Mouse (Mus musculus): ENCODE measurements around the gene Hras. TPM values are rescaled to one million over a fixed set of nuclear protein-coding genes. Genes with fewer than 3 reads are reported as not detected.
A peak's percentile ranks its signal among the peaks of the same experiment; 100 is the strongest.

Hras gene
- polyA plus RNA-seq, 1 experiment = 91.5 TPM

DNA sequence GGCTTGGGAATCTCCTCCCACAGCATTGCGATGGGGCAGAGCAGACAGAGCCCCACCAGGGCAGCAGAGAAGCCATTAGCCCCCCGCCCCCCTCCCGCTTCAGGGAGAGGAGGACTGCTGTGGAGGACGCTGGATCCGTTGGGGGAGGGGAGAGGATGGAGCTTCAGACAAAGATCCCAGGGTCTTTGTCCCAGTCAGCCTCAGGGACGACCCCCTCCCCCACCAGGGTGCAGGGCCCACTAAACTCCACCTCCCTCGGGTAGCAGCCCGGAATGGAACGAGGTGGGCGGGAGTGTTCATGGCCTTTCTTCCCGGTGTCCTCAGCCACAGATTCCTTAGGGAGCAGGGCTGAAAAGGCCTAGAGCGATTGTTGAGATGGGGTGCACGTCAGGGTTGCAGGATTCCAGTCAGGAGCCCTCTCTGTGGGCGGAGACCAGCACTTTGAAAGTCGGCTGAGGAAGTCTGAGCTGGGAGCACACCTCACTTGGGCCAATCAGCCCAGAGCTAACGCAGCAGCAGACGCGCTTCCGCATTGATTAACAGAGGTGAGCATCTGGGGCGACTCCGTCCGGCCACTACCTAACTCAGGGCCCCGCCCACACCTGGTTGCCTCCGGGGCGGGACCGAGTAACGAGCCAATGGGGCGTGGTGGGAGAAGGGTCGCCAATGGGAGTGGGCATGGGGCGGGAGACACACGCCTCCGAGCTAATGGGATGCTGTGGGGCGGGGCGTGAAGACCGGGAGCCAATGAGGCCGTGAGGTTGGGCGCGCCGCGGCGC, 21.5 kb upstream of the Hras start, which contains the start of gene Rassf7:
TSS of gene Rassf7 (plus strand) at position 760 of the 779 bp plus-strand sequence.
- 2% methylated on average over 41 of the region's 41 CpGs for WGBS
- DNase-seq = peak; percentile 95
- Histone ChIP-seq H3K4me3 (replicated peaks; ENCODE audit: extremely low read depth, low read depth, low read length) (peak within 1 kb of the TSS; percentile 81), H3K4me1 (ENCODE audit: control insufficient read depth, insufficient read depth, low read length) (0 out of 2 replicates have a peak, but pooled peaks cover 7% of the 10 kb centered on the region)
- TF ChIP-seq POLR2A (IDR thresholded peaks at IDR 0.05; ENCODE audit: borderline replicate concordance, extremely low read depth, low read depth, low read length) (peak; percentile 26; the same call in 1 of the 2 replicates), CTCF (IDR thresholded peaks at IDR 0.05; ENCODE audit: insufficient read depth, low read length) (no peak)

DNA sequence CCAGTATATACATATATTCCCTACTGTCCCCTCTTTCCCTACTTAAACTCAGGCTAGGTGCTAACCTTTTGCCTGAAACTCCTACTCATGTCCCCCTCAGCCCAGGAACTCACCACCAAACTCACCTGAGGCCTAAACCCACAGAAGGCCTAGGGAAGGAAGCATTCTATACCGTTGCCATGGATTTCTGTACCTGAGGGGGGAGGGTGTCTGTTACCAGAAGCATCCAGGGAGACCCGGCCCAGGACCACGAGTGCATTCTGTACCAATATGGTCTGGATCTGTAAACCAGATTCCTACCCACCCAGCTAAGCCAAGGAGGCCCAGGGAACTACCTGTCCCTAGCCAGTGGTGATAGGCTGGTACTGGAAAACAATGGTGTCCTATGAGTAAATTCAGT, 20.5 kb upstream of the Hras start:
- 0 out of 2 replicates have a peak, but pooled peaks cover 7% of the 10 kb centered on the region for H3K4me1 ChIP-seq (ENCODE audit: control insufficient read depth, insufficient read depth, low read length)
- 73% methylated on average over 3 of the region's 3 CpGs for WGBS

GRCm38 (mm10) chr7:141213605-141214235, 19.9 kb upstream of the Hras start, which contains the start of gene Lmntd2:
TSS of gene Lmntd2 (minus strand) at chr7:141214080.
- WGBS = 93% methylated on average over 11 of the region's 11 CpGs
- Histone ChIP-seq H3K4me3 (replicated peaks; ENCODE audit: extremely low read depth, low read depth, low read length) (no peak within 1 kb of the TSS), H3K4me1 (ENCODE audit: control insufficient read depth, insufficient read depth, low read length) (0 out of 2 replicates have a peak, but pooled peaks cover 7% of the 10 kb centered on the region)
- DNase-seq = no peak
- TF ChIP-seq POLR2A (IDR thresholded peaks at IDR 0.05; ENCODE audit: borderline replicate concordance, extremely low read depth, low read depth, low read length) (no peak), CTCF (IDR thresholded peaks at IDR 0.05; ENCODE audit: insufficient read depth, low read length) (no peak)

More for the DNA sequence above, 20.5 kb upstream of the Hras start:
- TF ChIP-seq POLR2A (IDR thresholded peaks at IDR 0.05; ENCODE audit: borderline replicate concordance, extremely low read depth, low read depth, low read length) = no peak
- TF ChIP-seq CTCF (IDR thresholded peaks at IDR 0.05; ENCODE audit: insufficient read depth, low read length) = no peak
- no peak for DNase-seq
- H3K4me3 ChIP-seq (replicated peaks; ENCODE audit: extremely low read depth, low read depth, low read length) = no peak overlapping the region

GRCm38 (mm10) chr7:141213133-141213532, 19.3 kb upstream of the Hras start:
- Histone ChIP-seq H3K4me1 (ENCODE audit: control insufficient read depth, insufficient read depth, low read length) (0 out of 2 replicates have a peak, but pooled peaks cover 7% of the 10 kb centered on the region), H3K4me3 (replicated peaks; ENCODE audit: extremely low read depth, low read depth, low read length) (no peak overlapping the region)
- no peak for TF ChIP-seq POLR2A (IDR thresholded peaks at IDR 0.05; ENCODE audit: borderline replicate concordance, extremely low read depth, low read depth, low read length)
- no peak for TF ChIP-seq CTCF (IDR thresholded peaks at IDR 0.05; ENCODE audit: insufficient read depth, low read length)
- no peak for DNase-seq
- WGBS = 89% methylated on average over 3 of the region's 3 CpGs

GRCm38 (mm10) chr7:141210606-141211131, 16.9 kb upstream of the Hras start:
- no peaks in the 10 kb centered on the region for H3K4me1 ChIP-seq (ENCODE audit: control insufficient read depth, insufficient read depth, low read length)
- WGBS = 86% methylated on average over 14 of the region's 14 CpGs
- DNase-seq = no peak
- TF ChIP-seq POLR2A (IDR thresholded peaks at IDR 0.05; ENCODE audit: borderline replicate concordance, extremely low read depth, low read depth, low read length) = no peak
- TF ChIP-seq CTCF (IDR thresholded peaks at IDR 0.05; ENCODE audit: insufficient read depth, low read length) = no peak
- H3K4me3 ChIP-seq (replicated peaks; ENCODE audit: extremely low read depth, low read depth, low read length) = no peak overlapping the region

DNA sequence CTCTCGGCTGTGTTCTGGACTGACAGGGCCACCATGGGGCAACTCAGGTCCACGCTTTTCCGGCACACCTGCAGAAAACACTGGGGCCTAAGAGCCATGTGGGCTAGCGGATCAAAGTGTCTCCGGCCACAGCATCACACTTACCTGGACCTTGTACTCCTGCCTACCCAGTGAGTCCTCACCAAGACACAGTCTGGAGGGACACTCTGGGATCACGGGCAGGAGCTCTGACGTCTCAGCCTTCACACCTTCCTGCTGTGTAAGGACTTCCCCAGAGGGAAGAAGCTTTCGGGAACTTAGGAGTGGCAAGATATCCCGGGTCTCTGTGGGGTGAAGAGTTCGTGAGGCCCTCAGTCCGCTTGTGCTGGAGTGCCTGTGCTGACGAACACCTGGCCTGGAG, 16.3 kb upstream of the Hras start:
- WGBS = 65% methylated on average over 12 of the region's 12 CpGs
- DNase-seq = no peak
- TF ChIP-seq CTCF (IDR thresholded peaks at IDR 0.05; ENCODE audit: insufficient read depth, low read length) (no peak), POLR2A (IDR thresholded peaks at IDR 0.05; ENCODE audit: borderline replicate concordance, extremely low read depth, low read depth, low read length) (no peak)
- Histone ChIP-seq H3K4me3 (replicated peaks; ENCODE audit: extremely low read depth, low read depth, low read length) (no peak overlapping the region), H3K4me1 (ENCODE audit: control insufficient read depth, insufficient read depth, low read length) (no peaks in the 10 kb centered on the region)

GRCm38 (mm10) chr7:141209526-141209925, 15.7 kb upstream of the Hras start:
- Histone ChIP-seq H3K4me1 (ENCODE audit: control insufficient read depth, insufficient read depth, low read length) (no peaks in the 10 kb centered on the region), H3K4me3 (replicated peaks; ENCODE audit: extremely low read depth, low read depth, low read length) (no peak overlapping the region)
- DNase-seq = no peak
- WGBS = 70% methylated on average over 3 of the region's 3 CpGs
- no peak for TF ChIP-seq CTCF (IDR thresholded peaks at IDR 0.05; ENCODE audit: insufficient read depth, low read length)
- no peak for TF ChIP-seq POLR2A (IDR thresholded peaks at IDR 0.05; ENCODE audit: borderline replicate concordance, extremely low read depth, low read depth, low read length)

GRCm38 (mm10) chr7:141206182-141206937, 12.6 kb upstream of the Hras start:
- DNase-seq = no peak
- 95% methylated on average over 18 of the region's 18 CpGs for WGBS
- TF ChIP-seq CTCF (IDR thresholded peaks at IDR 0.05; ENCODE audit: insufficient read depth, low read length) = no peak
- no peak for TF ChIP-seq POLR2A (IDR thresholded peaks at IDR 0.05; ENCODE audit: borderline replicate concordance, extremely low read depth, low read depth, low read length)

GRCm38 (mm10) chr7:141205504-141205903, 11.7 kb upstream of the Hras start:
- TF ChIP-seq CTCF (IDR thresholded peaks at IDR 0.05; ENCODE audit: insufficient read depth, low read length) = no peak
- TF ChIP-seq POLR2A (IDR thresholded peaks at IDR 0.05; ENCODE audit: borderline replicate concordance, extremely low read depth, low read depth, low read length) = no peak
- no peak for DNase-seq

More at GRCm38 (mm10) chr7:141206182-141206937, 12.6 kb upstream of the Hras start:
- Histone ChIP-seq H3K4me3 (replicated peaks; ENCODE audit: extremely low read depth, low read depth, low read length) (no peak overlapping the region), H3K4me1 (ENCODE audit: control insufficient read depth, insufficient read depth, low read length) (no peaks in the 10 kb centered on the region)

More at GRCm38 (mm10) chr7:141205504-141205903, 11.7 kb upstream of the Hras start:
- H3K4me3 ChIP-seq (replicated peaks; ENCODE audit: extremely low read depth, low read depth, low read length) = no peak overlapping the region
- no peaks in the 10 kb centered on the region for H3K4me1 ChIP-seq (ENCODE audit: control insufficient read depth, insufficient read depth, low read length)
- 93% methylated on average over 5 of the region's 5 CpGs for WGBS
